Mouse (Mus musculus): Measurements from ENCODE around the gene Cdhr2. TPM values are rescaled to one million over a fixed set of nuclear protein-coding genes. Genes with fewer than 3 reads are reported as not detected.

The Cdhr2 gene
- not detected in 2 replicates for polyA plus RNA-seq (2014; fragmentation: Nextera tagmentation; extraction: Ambion mirVana)

DNA sequence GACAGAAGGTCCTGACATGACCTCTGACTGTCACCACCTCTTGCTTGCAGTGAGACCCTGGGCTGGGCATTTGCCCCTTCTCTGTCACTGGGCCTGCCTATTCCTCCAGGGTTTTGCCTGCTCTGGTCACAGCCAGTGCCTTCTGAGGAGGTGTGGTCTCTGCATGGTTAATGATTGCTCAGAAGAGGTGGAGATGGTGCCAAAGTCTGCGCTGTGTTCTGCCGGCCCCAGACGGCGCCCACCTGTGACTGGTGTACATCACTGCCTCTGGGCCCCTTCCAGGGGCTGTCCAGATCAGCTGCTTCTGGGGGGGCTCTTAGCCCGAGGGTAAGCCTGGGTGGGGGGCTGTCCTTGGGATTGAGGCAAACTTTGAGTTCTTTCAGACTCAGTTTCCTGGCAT lies at the start of gene Cdhr2:
TSS of gene Cdhr2 (plus strand) at position 219 of the 400 bp plus-strand sequence.
- no peak within 1 kb of the TSS for H3K4me3 ChIP-seq (ENCODE audit: low read depth, low read length)
- DNase-seq (ENCODE audit: low spot score) (no peak), ATAC-seq (replicated peaks; ENCODE audit: insufficient number of reproducible peaks, low FRiP score, low TSS enrichment, low read depth) (no peak)
- no peak within 1 kb of the TSS for H3K27ac ChIP-seq (replicated peaks; ENCODE audit: low read depth, low read length)
- no peaks in the 10 kb centered on the region for H3K36me3 ChIP-seq (replicated peaks; ENCODE audit: control insufficient read depth, insufficient read depth, low read depth, low read length)
- WGBS, result 83% methylated on average over 5 of the region's 5 CpGs
- no peaks in the 10 kb centered on the region for H3K27me3 ChIP-seq (ENCODE audit: control insufficient read depth, insufficient read depth, low read length)
- no peaks in the 10 kb centered on the region for H3K4me1 ChIP-seq (ENCODE audit: control insufficient read depth, insufficient read depth, low read length)
- no peak within 1 kb of the TSS for H3K9ac ChIP-seq (replicated peaks; ENCODE audit: low read length)
- no peaks in the 10 kb centered on the region for H3K9me3 ChIP-seq (replicated peaks; ENCODE audit: control insufficient read depth, low read length)
- H3K4me2 ChIP-seq (ENCODE audit: low read depth, low read length), result no peak within 1 kb of the TSS

DNA sequence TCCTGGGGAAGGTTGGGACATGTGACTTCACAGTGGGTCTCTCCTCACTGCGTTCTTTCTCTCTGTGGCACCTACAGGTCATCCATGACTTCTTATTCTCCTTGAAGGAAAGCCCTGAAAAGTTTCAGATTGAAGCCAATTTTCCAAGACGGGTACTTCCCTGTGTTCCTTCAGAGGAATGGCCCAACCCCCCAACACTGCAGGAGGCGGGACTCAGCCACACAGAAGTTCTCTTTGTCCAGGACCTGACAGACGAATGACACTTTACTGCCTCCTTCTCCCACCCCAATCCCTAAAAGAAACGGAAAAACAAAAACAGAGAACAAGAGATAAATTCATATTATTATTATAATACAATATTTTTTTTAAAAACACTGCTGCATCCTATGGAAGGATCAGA lies 40.4 kb upstream of the Cdhr2 start:
- Histone ChIP-seq H3K9ac (replicated peaks; ENCODE audit: low read length) (no peak overlapping the region), H3K4me3 (ENCODE audit: low read depth, low read length) (no peak overlapping the region), H3K4me1 (ENCODE audit: control insufficient read depth, insufficient read depth, low read length) (no peaks in the 10 kb centered on the region), H3K27me3 (ENCODE audit: control insufficient read depth, insufficient read depth, low read length) (no peaks in the 10 kb centered on the region), H3K4me2 (ENCODE audit: low read depth, low read length) (no peak overlapping the region), H3K9me3 (replicated peaks; ENCODE audit: control insufficient read depth, low read length) (no peaks in the 10 kb centered on the region), H3K27ac (replicated peaks; ENCODE audit: low read depth, low read length) (no peak overlapping the region), H3K36me3 (replicated peaks; ENCODE audit: control insufficient read depth, insufficient read depth, low read depth, low read length) (peaks cover 8% of the 10 kb centered on the region)
- ATAC-seq (replicated peaks; ENCODE audit: insufficient number of reproducible peaks, low FRiP score, low TSS enrichment, low read depth), result no peak
- WGBS, result 57% methylated on average over 5 of the region's 5 CpGs
- DNase-seq (ENCODE audit: low spot score), result no peak

DNA sequence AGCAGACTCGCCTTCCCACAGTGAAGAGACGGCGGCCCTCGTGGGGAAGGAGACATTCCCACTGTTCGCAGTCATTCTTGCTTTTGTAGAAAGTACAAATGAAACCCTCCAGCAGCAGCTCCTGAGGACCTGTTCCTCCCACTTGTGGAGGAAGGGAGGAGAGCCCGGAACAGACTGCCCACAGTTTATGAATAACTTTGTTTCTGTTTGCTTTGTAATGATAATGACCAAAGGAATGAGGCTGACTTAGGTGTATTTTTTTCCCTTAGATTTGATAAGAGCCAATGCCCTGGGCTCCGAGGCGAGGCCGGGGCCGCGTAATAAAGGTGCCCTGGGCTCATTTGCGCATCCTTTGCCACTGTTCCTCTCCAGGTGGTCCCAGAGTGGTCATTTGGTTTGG lies 39.9 kb upstream of the Cdhr2 start:
- Histone ChIP-seq H3K4me3 (ENCODE audit: low read depth, low read length) (no peak overlapping the region), H3K36me3 (replicated peaks; ENCODE audit: control insufficient read depth, insufficient read depth, low read depth, low read length) (peaks cover 8% of the 10 kb centered on the region), H3K27ac (replicated peaks; ENCODE audit: low read depth, low read length) (no peak overlapping the region), H3K9ac (replicated peaks; ENCODE audit: low read length) (no peak overlapping the region), H3K4me2 (ENCODE audit: low read depth, low read length) (no peak overlapping the region), H3K27me3 (ENCODE audit: control insufficient read depth, insufficient read depth, low read length) (no peaks in the 10 kb centered on the region), H3K9me3 (replicated peaks; ENCODE audit: control insufficient read depth, low read length) (no peaks in the 10 kb centered on the region), H3K4me1 (ENCODE audit: control insufficient read depth, insufficient read depth, low read length) (no peaks in the 10 kb centered on the region)
- no peak for DNase-seq (ENCODE audit: low spot score)
- WGBS, result 92% methylated on average over 12 of the region's 12 CpGs
- no peak for ATAC-seq (replicated peaks; ENCODE audit: insufficient number of reproducible peaks, low FRiP score, low TSS enrichment, low read depth)

DNA sequence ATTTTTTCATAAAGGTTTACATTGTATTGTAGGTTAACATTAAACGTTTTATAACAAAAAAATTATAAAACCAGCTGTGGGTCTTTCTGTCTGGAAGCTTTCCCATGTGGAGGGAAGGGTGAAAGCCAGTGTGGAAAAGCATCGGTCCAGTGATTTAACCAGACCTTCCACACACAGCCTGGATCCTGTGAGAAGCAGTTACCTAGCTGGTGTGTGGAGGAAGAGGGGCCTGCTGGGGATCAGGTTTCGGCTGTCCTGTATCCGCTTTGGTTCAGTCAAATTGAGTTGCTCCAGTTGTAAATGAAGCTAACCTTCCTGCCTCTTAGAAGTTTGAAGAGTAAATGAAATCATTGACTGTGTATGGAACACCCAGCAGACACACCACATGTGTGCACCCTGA lies 37.3 kb upstream of the Cdhr2 start:
- WGBS, result 75% methylated on average over 4 of the region's 4 CpGs
- no peak overlapping the region for H3K4me2 ChIP-seq (ENCODE audit: low read depth, low read length)
- DNase-seq (ENCODE audit: low spot score), result no peak
- no peaks in the 10 kb centered on the region for H3K9me3 ChIP-seq (replicated peaks; ENCODE audit: control insufficient read depth, low read length)
- no peak overlapping the region for H3K9ac ChIP-seq (replicated peaks; ENCODE audit: low read length)
- peaks cover 8% of the 10 kb centered on the region for H3K36me3 ChIP-seq (replicated peaks; ENCODE audit: control insufficient read depth, insufficient read depth, low read depth, low read length)
- no peak for ATAC-seq (replicated peaks; ENCODE audit: insufficient number of reproducible peaks, low FRiP score, low TSS enrichment, low read depth)
- H3K4me1 ChIP-seq (ENCODE audit: control insufficient read depth, insufficient read depth, low read length), result no peaks in the 10 kb centered on the region
- no peaks in the 10 kb centered on the region for H3K27me3 ChIP-seq (ENCODE audit: control insufficient read depth, insufficient read depth, low read length)
- no peak overlapping the region for H3K27ac ChIP-seq (replicated peaks; ENCODE audit: low read depth, low read length)
- H3K4me3 ChIP-seq (ENCODE audit: low read depth, low read length), result no peak overlapping the region

DNA sequence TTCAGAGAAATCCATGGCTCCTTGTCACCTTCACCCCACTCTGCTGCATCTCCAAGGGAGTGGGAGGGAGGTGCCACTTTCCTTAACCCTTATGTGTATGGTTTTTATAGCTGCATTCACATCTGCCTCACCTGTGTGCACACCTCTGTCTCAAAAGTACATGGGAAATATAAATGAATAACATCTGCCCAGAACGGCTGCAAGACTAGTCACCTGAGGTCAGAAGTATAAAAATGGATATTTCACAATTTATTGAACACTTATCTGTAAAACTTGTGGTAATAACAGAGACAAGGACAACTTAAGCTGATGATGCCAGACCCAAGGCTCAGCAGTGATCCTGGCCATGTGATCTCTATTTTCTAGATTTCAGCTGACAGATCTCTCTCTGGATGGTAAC lies 36.8 kb upstream of the Cdhr2 start:
- no peak overlapping the region for H3K27ac ChIP-seq (replicated peaks; ENCODE audit: low read depth, low read length)
- ATAC-seq (replicated peaks; ENCODE audit: insufficient number of reproducible peaks, low FRiP score, low TSS enrichment, low read depth), result no peak
- H3K9me3 ChIP-seq (replicated peaks; ENCODE audit: control insufficient read depth, low read length), result no peaks in the 10 kb centered on the region
- H3K4me3 ChIP-seq (ENCODE audit: low read depth, low read length), result no peak overlapping the region
- H3K4me1 ChIP-seq (ENCODE audit: control insufficient read depth, insufficient read depth, low read length), result no peaks in the 10 kb centered on the region
- peaks cover 8% of the 10 kb centered on the region for H3K36me3 ChIP-seq (replicated peaks; ENCODE audit: control insufficient read depth, insufficient read depth, low read depth, low read length)
- DNase-seq (ENCODE audit: low spot score), result no peak
- H3K4me2 ChIP-seq (ENCODE audit: low read depth, low read length), result no peak overlapping the region
- no peak overlapping the region for H3K9ac ChIP-seq (replicated peaks; ENCODE audit: low read length)
- WGBS, result 91% methylated on average over 1 of the region's 1 CpGs
- H3K27me3 ChIP-seq (ENCODE audit: control insufficient read depth, insufficient read depth, low read length), result no peaks in the 10 kb centered on the region

DNA sequence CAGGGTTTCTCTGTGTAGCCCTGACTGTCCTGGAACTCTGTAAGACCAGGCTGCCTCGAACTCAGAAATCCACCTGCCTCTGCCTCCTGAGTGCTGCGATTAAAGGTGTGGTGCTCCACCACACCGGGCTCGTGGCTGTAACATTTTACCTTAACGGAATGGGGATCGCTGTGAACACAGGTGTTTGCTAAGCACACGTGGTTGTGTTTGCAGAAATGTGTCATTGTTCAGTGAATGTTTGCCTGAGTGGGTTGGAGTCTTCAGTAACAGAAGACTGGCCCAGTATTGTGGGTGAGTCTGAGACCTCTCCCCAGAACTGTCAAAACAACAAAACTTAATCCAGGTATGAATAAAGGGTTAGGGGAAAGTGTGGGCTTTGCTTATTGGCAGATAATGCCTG lies 36.2 kb upstream of the Cdhr2 start:
- no peak overlapping the region for H3K27ac ChIP-seq (replicated peaks; ENCODE audit: low read depth, low read length)
- no peak for DNase-seq (ENCODE audit: low spot score)
- H3K9ac ChIP-seq (replicated peaks; ENCODE audit: low read length), result no peak overlapping the region
- no peaks in the 10 kb centered on the region for H3K4me1 ChIP-seq (ENCODE audit: control insufficient read depth, insufficient read depth, low read length)
- 95% methylated on average over 7 of the region's 7 CpGs for WGBS
- no peaks in the 10 kb centered on the region for H3K27me3 ChIP-seq (ENCODE audit: control insufficient read depth, insufficient read depth, low read length)
- no peak overlapping the region for H3K4me3 ChIP-seq (ENCODE audit: low read depth, low read length)
- H3K9me3 ChIP-seq (replicated peaks; ENCODE audit: control insufficient read depth, low read length), result no peaks in the 10 kb centered on the region
- peaks cover 8% of the 10 kb centered on the region for H3K36me3 ChIP-seq (replicated peaks; ENCODE audit: control insufficient read depth, insufficient read depth, low read depth, low read length)
- H3K4me2 ChIP-seq (ENCODE audit: low read depth, low read length), result no peak overlapping the region
- no peak for ATAC-seq (replicated peaks; ENCODE audit: insufficient number of reproducible peaks, low FRiP score, low TSS enrichment, low read depth)

DNA sequence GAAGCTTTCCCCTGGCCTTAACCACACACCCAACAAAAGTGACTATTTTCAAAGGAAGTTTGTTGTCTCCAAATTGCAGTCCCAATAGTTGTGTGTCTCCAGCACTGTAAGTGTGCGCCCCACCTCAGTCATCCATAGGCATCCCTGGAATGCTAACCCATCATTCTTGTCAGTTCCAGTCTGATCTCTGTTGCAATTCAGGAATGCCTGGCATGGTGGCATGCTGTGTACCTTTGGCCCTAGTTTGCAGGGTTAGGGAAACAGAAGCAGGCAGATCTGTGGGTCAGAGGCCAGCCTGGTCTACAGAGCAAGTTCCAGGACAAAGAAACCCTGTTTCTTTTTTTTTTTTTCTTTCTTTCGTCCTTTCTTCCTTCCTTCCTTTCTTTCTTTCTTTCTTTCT lies 30.8 kb upstream of the Cdhr2 start:
- H3K4me2 ChIP-seq (ENCODE audit: low read depth, low read length), result no peak overlapping the region
- DNase-seq (ENCODE audit: low spot score) (no peak), ATAC-seq (replicated peaks; ENCODE audit: insufficient number of reproducible peaks, low FRiP score, low TSS enrichment, low read depth) (no peak)
- WGBS, result 66% methylated on average over 2 of the region's 2 CpGs
- H3K4me3 ChIP-seq (ENCODE audit: low read depth, low read length), result no peak overlapping the region
- no peak overlapping the region for H3K27ac ChIP-seq (replicated peaks; ENCODE audit: low read depth, low read length)
- no peaks in the 10 kb centered on the region for H3K27me3 ChIP-seq (ENCODE audit: control insufficient read depth, insufficient read depth, low read length)
- H3K4me1 ChIP-seq (ENCODE audit: control insufficient read depth, insufficient read depth, low read length), result no peaks in the 10 kb centered on the region
- H3K36me3 ChIP-seq (replicated peaks; ENCODE audit: control insufficient read depth, insufficient read depth, low read depth, low read length), result no peaks in the 10 kb centered on the region
- no peak overlapping the region for H3K9ac ChIP-seq (replicated peaks; ENCODE audit: low read length)
- H3K9me3 ChIP-seq (replicated peaks; ENCODE audit: control insufficient read depth, low read length), result no peaks in the 10 kb centered on the region

DNA sequence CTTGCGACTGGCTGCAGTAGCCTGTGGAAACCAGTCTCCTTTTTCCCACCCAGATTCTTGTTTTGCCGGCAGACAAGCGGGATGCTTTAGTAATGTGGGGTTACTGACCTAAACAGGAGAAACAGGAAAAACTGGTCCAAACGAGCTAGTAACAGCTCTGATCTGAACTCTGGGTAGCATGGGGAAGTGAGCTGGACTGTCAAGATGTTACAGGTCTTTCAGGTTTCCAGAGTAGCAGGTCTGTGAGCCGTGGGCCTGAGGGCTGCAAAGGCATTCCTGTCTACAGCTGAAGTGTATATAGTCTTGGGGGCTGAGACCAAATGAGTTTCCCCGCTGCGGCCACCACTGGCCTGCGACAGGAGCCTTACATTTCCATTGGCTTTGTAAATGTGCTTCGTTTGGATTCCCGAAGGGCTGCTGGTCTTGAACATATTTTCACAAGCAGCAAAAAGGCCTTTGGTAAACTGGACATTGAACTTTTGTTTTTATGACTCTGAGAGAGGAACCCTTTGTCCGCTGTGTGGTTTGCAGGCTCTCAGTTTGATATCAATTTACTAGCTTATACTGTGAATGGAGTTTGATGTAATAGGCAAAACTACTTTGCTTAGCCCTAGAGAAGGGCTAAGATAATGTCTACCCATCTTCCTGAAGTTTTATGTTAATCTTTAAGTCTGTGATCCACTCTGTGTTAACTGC lies 25.2 kb upstream of the Cdhr2 start:
- ATAC-seq (replicated peaks; ENCODE audit: insufficient number of reproducible peaks, low FRiP score, low TSS enrichment, low read depth), result no peak

More for the DNA sequence above, 25.2 kb upstream of the Cdhr2 start:
- H3K36me3 ChIP-seq (replicated peaks; ENCODE audit: control insufficient read depth, insufficient read depth, low read depth, low read length), result peaks cover 7% of the 10 kb centered on the region
- no peaks in the 10 kb centered on the region; the same call in 1 of the 2 replicates for H3K4me1 ChIP-seq (ENCODE audit: control insufficient read depth, insufficient read depth, low read length)
- WGBS, result 60% methylated on average over 11 of the region's 11 CpGs
- no peak overlapping the region for H3K4me3 ChIP-seq (ENCODE audit: low read depth, low read length)
- no peaks in the 10 kb centered on the region for H3K9me3 ChIP-seq (replicated peaks; ENCODE audit: control insufficient read depth, low read length)
- peak; percentile 66 for DNase-seq (ENCODE audit: low spot score)
- H3K27ac ChIP-seq (replicated peaks; ENCODE audit: low read depth, low read length), result no peak overlapping the region
- no peaks in the 10 kb centered on the region for H3K27me3 ChIP-seq (ENCODE audit: control insufficient read depth, insufficient read depth, low read length)
- no peak overlapping the region for H3K9ac ChIP-seq (replicated peaks; ENCODE audit: low read length)
- no peak overlapping the region for H3K4me2 ChIP-seq (ENCODE audit: low read depth, low read length)
